Mouse (Mus musculus) E14TG2a.4 (cell line): ENCODE data around the gene Upp2.
A peak's percentile ranks its signal among the peaks of the same experiment; 100 is the strongest.

Experiments used
- H3K27me3 ChIP-seq: 2 replicates; pipeline ENCODE4 v1.6.1; 2014; ENCODE audit warnings: low read length, control low read depth; ENCODE audit not compliant: insufficient read depth
- H3K36me3 ChIP-seq: 2 replicates; pipeline ENCODE4 v1.6.1; 2014; ENCODE audit warnings: low read length, control low read depth; ENCODE audit not compliant: insufficient read depth
- H3K4me1 ChIP-seq: replicated peaks from 2 replicates; pipeline ENCODE4 v1.6.1; 2014; ENCODE audit warnings: low read depth, low read length, control low read depth
- H3K4me3 ChIP-seq: replicated peaks from 2 replicates; pipeline ENCODE4 v1.5.1; 2014; ENCODE audit warnings: mild to moderate bottlenecking, low read length
- H3K9me3 ChIP-seq: 2 replicates; pipeline ENCODE4 v1.6.1; 2014; ENCODE audit warnings: low read length, control low read depth
- CTCF ChIP-seq: conservative IDR thresholded peaks from 2 replicates; pipeline ENCODE4 v1.5.1; 2014; ENCODE audit warnings: low read length
- NANOG ChIP-seq: IDR thresholded peaks from 2 replicates; pipeline ENCODE4 v1.6.1; 2014; ENCODE audit warnings: borderline replicate concordance, low read length, mixed read lengths
- POU5F1 ChIP-seq: IDR thresholded peaks from 2 replicates; pipeline ENCODE4 v1.6.1; 2014; ENCODE audit warnings: low read length, borderline replicate concordance

The Upp2 gene

GRCm38 (mm10) chr2:58567066-58567810 is at the start of gene Upp2, which contains the start of gene Acvr1:
Gene Upp2, plus strand, starts transcription at chr2:58567298.
Gene Acvr1, minus strand, starts transcription at chr2:58567157.
- Histone ChIP-seq H3K4me3 (peak within 1 kb of the TSS; percentile 88), H3K4me1 (peaks cover 32% of the 10 kb centered on the region), H3K36me3 (no peaks in the 10 kb centered on the region), H3K27me3 (peaks cover 21% of the 10 kb centered on the region), H3K9me3 (no peaks in the 10 kb centered on the region)
- no peak for TF ChIP-seq POU5F1
- no peak for TF ChIP-seq NANOG
- TF ChIP-seq CTCF: no peak

DNA sequence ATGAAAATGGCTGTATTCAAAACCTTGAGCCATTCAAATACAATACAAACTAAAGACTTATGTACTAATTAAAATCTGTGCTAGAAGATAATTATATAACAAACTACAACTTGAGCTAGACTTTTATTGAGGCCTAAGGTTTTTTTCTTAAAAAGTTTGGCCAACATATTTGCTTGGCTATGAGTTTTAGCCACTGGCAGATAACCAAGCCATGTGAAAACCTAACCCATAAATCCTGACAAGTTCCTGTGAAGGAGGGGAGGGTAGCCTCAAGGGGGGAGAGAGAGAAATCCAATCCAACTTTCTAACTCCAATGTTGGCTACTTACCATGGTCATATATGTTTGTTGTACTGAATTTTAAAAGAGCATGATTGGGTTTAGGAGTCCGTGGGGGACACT is 48.6 kb upstream of the Upp2 start:
- TF ChIP-seq POU5F1 (no peak), NANOG (no peak), CTCF (no peak)
- no peaks in the 10 kb centered on the region for H3K36me3 ChIP-seq
- peaks cover 8% of the 10 kb centered on the region; the same call in 1 of the 2 replicates for H3K9me3 ChIP-seq
- H3K4me3 ChIP-seq: no peak overlapping the region
- no peaks in the 10 kb centered on the region for H3K27me3 ChIP-seq
- peaks cover 34% of the 10 kb centered on the region for H3K4me1 ChIP-seq

GRCm38 (mm10) chr2:58520727-58521126 is 46.4 kb upstream of the Upp2 start:
- no peak for TF ChIP-seq POU5F1
- TF ChIP-seq NANOG: no peak
- no peak for TF ChIP-seq CTCF

DNA sequence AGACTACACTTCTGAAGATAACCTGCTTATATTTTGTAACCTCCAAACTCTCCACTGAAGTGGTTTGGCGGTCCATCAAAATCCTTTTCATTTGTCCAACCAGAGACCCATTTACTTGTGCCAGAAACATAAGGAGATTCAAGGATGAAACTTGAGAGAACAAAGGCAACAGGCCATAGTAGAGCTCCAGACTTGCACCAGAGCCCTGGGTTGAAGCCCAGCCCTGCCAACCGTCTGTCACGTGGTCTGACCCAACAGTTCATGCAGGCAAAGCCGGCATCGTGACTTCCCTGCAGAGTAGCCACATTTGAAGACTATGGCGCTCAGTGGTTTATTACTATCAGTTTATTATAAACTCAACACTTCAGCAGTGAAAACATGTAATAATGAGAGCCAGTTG is 45.5 kb upstream of the Upp2 start:
- no peak overlapping the region for H3K4me3 ChIP-seq

More at GRCm38 (mm10) chr2:58520727-58521126, 46.4 kb upstream of the Upp2 start:
- H3K27me3 ChIP-seq: no peaks in the 10 kb centered on the region
- peaks cover 17% of the 10 kb centered on the region for H3K4me1 ChIP-seq
- H3K9me3 ChIP-seq: peaks cover 8% of the 10 kb centered on the region; the same call in 1 of the 2 replicates
- no peak overlapping the region for H3K4me3 ChIP-seq
- H3K36me3 ChIP-seq: no peaks in the 10 kb centered on the region

DNA sequence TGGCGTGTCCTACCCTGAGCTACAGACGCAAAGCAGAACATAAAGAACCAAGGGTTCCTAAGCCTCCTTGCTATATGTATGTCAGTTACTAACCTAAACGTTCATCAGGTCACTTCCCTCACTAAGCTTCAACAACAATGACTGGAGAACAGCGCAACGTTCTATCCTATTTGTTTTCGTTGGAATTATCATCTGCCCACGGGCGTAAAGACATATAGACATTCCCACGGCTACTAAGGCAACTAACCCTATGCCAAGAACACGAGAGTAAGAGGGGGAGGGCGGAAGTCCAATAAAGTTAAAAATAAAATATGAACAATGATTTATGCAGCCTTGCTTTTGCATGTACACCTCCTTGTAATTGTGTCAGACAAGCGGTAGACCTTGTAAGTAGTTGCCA is 44.0 kb upstream of the Upp2 start:
- Histone ChIP-seq H3K4me1 (peaks cover 15% of the 10 kb centered on the region), H3K27me3 (no peaks in the 10 kb centered on the region), H3K4me3 (no peak overlapping the region), H3K9me3 (peaks cover 8% of the 10 kb centered on the region; the same call in 1 of the 2 replicates), H3K36me3 (no peaks in the 10 kb centered on the region)
- TF ChIP-seq CTCF: no peak
- TF ChIP-seq NANOG: no peak
- no peak for TF ChIP-seq POU5F1

More for the DNA sequence above, 45.5 kb upstream of the Upp2 start:
- Histone ChIP-seq H3K36me3 (no peaks in the 10 kb centered on the region), H3K27me3 (no peaks in the 10 kb centered on the region), H3K9me3 (peaks cover 8% of the 10 kb centered on the region; the same call in 1 of the 2 replicates), H3K4me1 (peaks cover 10% of the 10 kb centered on the region)
- TF ChIP-seq CTCF (no peak), POU5F1 (no peak), NANOG (no peak)

- Histone ChIP-seq H3K9me3 (peaks cover 8% of the 10 kb centered on the region; the same call in 1 of the 2 replicates), H3K4me1 (peaks cover 15% of the 10 kb centered on the region), H3K27me3 (no peaks in the 10 kb centered on the region), H3K36me3 (no peaks in the 10 kb centered on the region), H3K4me3 (no peak overlapping the region)
- TF ChIP-seq CTCF (no peak), POU5F1 (no peak), NANOG (no peak)
These were observed 43.2 kb upstream of the Upp2 start for GRCm38 (mm10) chr2:58523894-58524293.

- Histone ChIP-seq H3K9me3 (peaks cover 8% of the 10 kb centered on the region; the same call in 1 of the 2 replicates), H3K27me3 (no peaks in the 10 kb centered on the region), H3K4me1 (peaks cover 16% of the 10 kb centered on the region), H3K36me3 (no peaks in the 10 kb centered on the region), H3K4me3 (no peak overlapping the region)
- no peak for TF ChIP-seq CTCF
- no peak for TF ChIP-seq POU5F1
- TF ChIP-seq NANOG: no peak
These were observed 42.7 kb upstream of the Upp2 start for GRCm38 (mm10) chr2:58524356-58524755.

DNA sequence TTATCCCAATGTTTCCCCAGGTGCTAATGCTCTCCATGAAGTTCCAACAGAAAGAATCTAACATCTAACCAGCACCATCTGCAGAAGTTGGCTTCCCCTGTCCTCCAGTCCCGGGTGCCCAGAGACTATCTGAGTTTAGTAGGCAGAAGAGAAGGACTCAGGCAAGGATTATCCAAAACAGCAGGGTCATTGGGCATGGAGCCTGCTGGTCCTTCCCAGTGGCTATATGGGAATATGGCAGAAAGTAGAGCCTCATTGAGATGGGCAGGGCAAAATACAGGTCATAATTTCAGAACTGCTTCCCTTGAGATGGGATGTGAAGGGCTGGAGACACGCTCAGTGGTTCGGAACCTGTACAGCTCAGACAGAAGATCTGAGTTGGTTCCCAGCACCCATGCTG is 39.3 kb upstream of the Upp2 start:
- H3K4me3 ChIP-seq: no peak overlapping the region
- no peaks in the 10 kb centered on the region for H3K27me3 ChIP-seq
- H3K9me3 ChIP-seq: no peaks in the 10 kb centered on the region
- H3K4me1 ChIP-seq: peaks cover 28% of the 10 kb centered on the region
- no peaks in the 10 kb centered on the region for H3K36me3 ChIP-seq
- TF ChIP-seq NANOG: no peak
- TF ChIP-seq CTCF: no peak
- no peak for TF ChIP-seq POU5F1

GRCm38 (mm10) chr2:58529384-58529783 is 37.7 kb upstream of the Upp2 start:
- H3K36me3 ChIP-seq: no peaks in the 10 kb centered on the region
- no peak overlapping the region for H3K4me3 ChIP-seq
- no peak for TF ChIP-seq NANOG
- TF ChIP-seq CTCF: no peak
- no peak for TF ChIP-seq POU5F1
- no peaks in the 10 kb centered on the region for H3K27me3 ChIP-seq
- peaks cover 44% of the 10 kb centered on the region for H3K4me1 ChIP-seq
- no peaks in the 10 kb centered on the region for H3K9me3 ChIP-seq
